Mouse (Mus musculus): ENCODE data around the gene Ccdc171. TPM values are rescaled to one million over a fixed set of nuclear protein-coding genes. Genes with fewer than 3 reads are reported as not detected.

The Ccdc171 gene
- polyA plus RNA-seq, 1 experiment: 6.6 TPM

DNA sequence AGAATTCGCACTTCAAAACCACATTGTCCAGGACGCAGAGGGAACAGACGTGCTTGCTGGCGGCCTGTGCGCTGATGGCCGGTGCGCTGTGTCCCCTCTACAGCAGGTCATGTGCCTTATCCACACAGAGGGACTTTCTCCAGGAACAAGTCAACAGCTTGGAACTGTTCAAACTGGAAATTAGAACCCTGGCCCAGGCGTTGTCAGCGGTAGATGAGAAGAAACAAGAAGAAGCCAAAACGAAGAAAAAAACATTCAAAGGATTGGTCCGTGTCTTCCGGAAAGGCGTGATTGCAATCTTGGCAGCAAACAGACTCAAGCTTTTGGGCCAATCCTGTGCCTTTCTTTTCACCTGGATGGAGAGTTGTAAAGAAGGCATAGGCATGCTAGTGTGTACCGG, 155.7 kb downstream of the Ccdc171 start:
- WGBS: 91% methylated on average over 14 of the region's 14 CpGs
- no peaks in the 10 kb centered on the region for H3K4me1 ChIP-seq (ENCODE audit: control insufficient read depth, insufficient read depth, low read length)
- TF ChIP-seq POLR2A (IDR thresholded peaks at IDR 0.05; ENCODE audit: borderline replicate concordance, control insufficient read depth, low read depth, low read length) (no peak), CTCF (IDR thresholded peaks at IDR 0.05; ENCODE audit: control insufficient read depth, insufficient read depth, low read length) (no peak)
- no peak overlapping the region for H3K27ac ChIP-seq (ENCODE audit: control insufficient read depth, insufficient read depth, low read depth, low read length, poor library complexity)
- H3K4me3 ChIP-seq (replicated peaks; ENCODE audit: control insufficient read depth, low read depth, low read length): no peak overlapping the region

DNA sequence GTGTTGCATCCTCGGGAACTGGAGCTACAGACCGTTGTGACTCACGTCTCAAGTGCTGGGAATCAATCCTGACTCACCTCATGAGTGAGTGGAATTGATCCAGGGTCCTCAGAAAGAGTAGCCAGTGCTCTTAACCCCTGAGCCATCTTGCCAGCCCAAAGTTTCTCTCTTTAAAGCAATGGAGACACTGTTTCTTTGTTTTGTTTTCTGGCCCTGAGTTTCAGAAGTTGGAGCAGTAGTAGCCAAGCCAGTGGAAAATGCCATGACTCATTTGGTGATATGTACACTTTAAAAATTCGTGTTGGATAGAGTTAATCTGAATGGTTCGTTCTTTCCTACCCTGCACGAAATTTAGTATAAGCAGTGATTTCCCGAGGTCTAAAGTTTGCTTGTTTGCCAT, 157.5 kb downstream of the Ccdc171 start:
- 85% methylated on average over 7 of the region's 7 CpGs for WGBS
- H3K4me1 ChIP-seq (ENCODE audit: control insufficient read depth, insufficient read depth, low read length): no peaks in the 10 kb centered on the region
- H3K4me3 ChIP-seq (replicated peaks; ENCODE audit: control insufficient read depth, low read depth, low read length): no peak overlapping the region
- TF ChIP-seq POLR2A (IDR thresholded peaks at IDR 0.05; ENCODE audit: borderline replicate concordance, control insufficient read depth, low read depth, low read length) (no peak), CTCF (IDR thresholded peaks at IDR 0.05; ENCODE audit: control insufficient read depth, insufficient read depth, low read length) (no peak)
- H3K27ac ChIP-seq (ENCODE audit: control insufficient read depth, insufficient read depth, low read depth, low read length, poor library complexity): no peak overlapping the region

DNA sequence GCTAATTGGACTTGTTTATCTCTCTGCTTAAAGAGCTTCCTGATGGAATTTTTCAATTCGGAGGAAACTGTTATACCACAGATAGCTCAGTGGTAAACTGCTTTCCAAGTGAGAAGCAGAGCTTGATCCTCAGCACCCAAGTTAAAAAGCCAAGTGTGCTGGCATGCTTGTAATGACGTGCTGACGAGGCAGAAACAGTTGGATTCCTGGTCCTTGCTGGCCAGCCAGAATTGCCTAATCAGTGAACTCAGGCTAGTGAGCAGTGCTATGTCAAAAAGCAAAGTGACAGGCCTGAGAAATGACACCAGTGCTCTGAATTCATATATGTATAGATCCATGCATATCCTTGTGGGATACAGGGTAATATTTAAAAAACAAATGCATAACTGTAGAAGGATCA, 174.8 kb downstream of the Ccdc171 start:
- Histone ChIP-seq H3K4me1 (ENCODE audit: control insufficient read depth, insufficient read depth, low read length) (no peaks in the 10 kb centered on the region), H3K4me3 (replicated peaks; ENCODE audit: control insufficient read depth, low read depth, low read length) (no peak overlapping the region), H3K27ac (ENCODE audit: control insufficient read depth, insufficient read depth, low read depth, low read length, poor library complexity) (no peak overlapping the region)
- TF ChIP-seq CTCF (IDR thresholded peaks at IDR 0.05; ENCODE audit: control insufficient read depth, insufficient read depth, low read length) (no peak), POLR2A (IDR thresholded peaks at IDR 0.05; ENCODE audit: borderline replicate concordance, control insufficient read depth, low read depth, low read length) (no peak)
- WGBS: 80% methylated on average over 3 of the region's 3 CpGs

DNA sequence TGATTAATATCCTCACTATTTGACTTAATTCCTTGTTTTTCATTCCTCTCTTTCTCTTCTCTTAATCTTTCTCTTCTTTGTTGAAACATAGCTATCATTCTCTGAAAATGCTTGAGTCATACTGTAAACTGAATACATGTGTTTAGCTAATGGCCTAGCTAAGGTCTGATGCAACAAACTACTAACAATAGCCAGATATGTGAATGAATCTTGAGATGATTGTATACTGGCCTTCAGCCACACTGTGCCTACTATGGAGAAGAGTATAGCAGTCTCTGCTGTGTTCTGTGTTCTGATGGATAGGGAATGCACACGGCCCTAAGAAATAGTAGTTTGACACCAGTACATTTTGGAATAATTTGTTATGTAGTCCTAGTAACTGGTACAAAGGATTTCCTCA, 191.7 kb downstream of the Ccdc171 start:
- no peak for TF ChIP-seq POLR2A (IDR thresholded peaks at IDR 0.05; ENCODE audit: borderline replicate concordance, control insufficient read depth, low read depth, low read length)
- no peak for TF ChIP-seq CTCF (IDR thresholded peaks at IDR 0.05; ENCODE audit: control insufficient read depth, insufficient read depth, low read length)
- 83% methylated on average over 1 of the region's 1 CpGs for WGBS
- H3K4me1 ChIP-seq (ENCODE audit: control insufficient read depth, insufficient read depth, low read length): no peaks in the 10 kb centered on the region
- H3K27ac ChIP-seq (ENCODE audit: control insufficient read depth, insufficient read depth, low read depth, low read length, poor library complexity): no peak overlapping the region
- no peak overlapping the region for H3K4me3 ChIP-seq (replicated peaks; ENCODE audit: control insufficient read depth, low read depth, low read length)

DNA sequence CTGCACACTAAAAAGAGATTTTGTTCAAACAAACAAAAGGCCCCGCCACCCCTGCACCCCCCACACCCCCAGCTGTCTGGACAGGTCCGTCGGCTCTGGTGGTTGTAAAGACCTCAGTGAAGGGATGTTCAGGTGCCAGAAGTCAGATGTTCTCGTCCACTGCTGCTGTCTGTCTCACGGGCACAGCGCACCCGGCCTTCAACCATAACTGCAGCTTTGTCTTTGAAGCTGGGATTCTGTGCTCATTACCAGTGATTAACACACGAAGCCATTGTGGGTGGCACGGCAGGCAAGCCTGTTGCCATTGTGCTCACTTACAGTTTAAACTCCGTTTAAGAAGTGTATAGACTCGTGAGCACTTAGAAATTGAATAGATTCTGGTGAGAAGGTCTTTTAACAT, 194.5 kb downstream of the Ccdc171 start:
- no peak overlapping the region for H3K27ac ChIP-seq (ENCODE audit: control insufficient read depth, insufficient read depth, low read depth, low read length, poor library complexity)
- H3K4me1 ChIP-seq (ENCODE audit: control insufficient read depth, insufficient read depth, low read length): no peaks in the 10 kb centered on the region
- H3K4me3 ChIP-seq (replicated peaks; ENCODE audit: control insufficient read depth, low read depth, low read length): no peak overlapping the region
- TF ChIP-seq CTCF (IDR thresholded peaks at IDR 0.05; ENCODE audit: control insufficient read depth, insufficient read depth, low read length) (no peak), POLR2A (IDR thresholded peaks at IDR 0.05; ENCODE audit: borderline replicate concordance, control insufficient read depth, low read depth, low read length) (no peak)
- 84% methylated on average over 11 of the region's 11 CpGs for WGBS

DNA sequence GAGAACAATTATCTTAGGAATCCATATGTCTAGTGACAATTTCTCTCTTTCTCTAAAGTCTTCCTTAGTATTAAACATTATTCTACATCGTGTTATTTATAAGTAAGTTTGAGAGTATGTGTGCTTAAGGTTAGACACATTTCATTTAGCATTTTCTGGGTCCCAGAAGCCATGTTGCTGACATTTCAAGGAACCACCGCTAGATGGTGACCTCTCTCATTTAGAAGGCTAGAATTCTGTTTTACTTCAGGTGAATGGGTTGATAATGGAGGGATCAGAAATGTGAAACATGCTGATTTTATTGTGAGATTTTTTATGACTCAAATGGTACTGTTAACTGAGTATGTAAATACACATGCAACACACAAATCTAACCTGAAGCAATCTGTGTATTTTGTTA, 199.8 kb downstream of the Ccdc171 start:
- Histone ChIP-seq H3K4me1 (ENCODE audit: control insufficient read depth, insufficient read depth, low read length) (no peaks in the 10 kb centered on the region), H3K27ac (ENCODE audit: control insufficient read depth, insufficient read depth, low read depth, low read length, poor library complexity) (no peak overlapping the region), H3K4me3 (replicated peaks; ENCODE audit: control insufficient read depth, low read depth, low read length) (no peak overlapping the region)
- TF ChIP-seq CTCF (IDR thresholded peaks at IDR 0.05; ENCODE audit: control insufficient read depth, insufficient read depth, low read length) (no peak), POLR2A (IDR thresholded peaks at IDR 0.05; ENCODE audit: borderline replicate concordance, control insufficient read depth, low read depth, low read length) (no peak)
- WGBS: 34% methylated on average over 2 of the region's 2 CpGs

DNA sequence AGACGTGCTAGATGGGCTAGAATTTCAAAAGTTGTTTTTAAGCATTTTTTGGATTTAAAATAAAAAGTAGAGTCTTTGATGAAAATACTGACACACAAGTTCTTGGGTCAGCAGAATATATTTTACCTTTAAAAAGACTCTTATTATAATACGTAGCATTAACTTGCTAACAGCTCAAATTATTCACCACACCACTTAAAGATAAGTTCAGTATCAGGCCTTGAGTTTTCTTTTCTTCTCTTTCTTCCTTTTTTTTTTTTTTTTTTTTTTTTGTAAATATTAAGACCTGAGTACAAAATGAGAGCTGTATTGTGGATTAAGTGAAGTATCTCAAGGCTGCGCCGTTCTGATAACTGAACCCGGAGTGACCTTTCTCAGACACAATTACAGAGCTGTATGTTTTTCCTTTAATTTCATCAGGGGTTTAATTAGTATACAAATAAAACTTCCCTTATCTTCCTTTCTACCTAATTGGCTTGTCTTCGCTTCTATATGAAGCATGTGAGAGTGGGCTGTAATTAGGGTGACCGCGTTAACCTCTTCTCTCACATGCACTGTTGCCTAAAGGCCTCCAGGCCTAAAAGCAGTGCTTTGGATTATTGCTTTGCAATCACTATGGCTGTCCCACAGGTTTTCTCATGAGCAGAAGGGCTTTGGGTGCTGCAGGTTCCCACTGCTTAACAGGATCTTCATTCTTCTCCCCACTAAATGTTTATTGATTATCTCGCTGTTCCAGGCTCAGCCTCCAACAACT, 214.0 kb downstream of the Ccdc171 start:
- 85% methylated on average over 9 of the region's 9 CpGs for WGBS
- Histone ChIP-seq H3K4me1 (ENCODE audit: control insufficient read depth, insufficient read depth, low read length) (no peaks in the 10 kb centered on the region), H3K27ac (ENCODE audit: control insufficient read depth, insufficient read depth, low read depth, low read length, poor library complexity) (no peak overlapping the region), H3K4me3 (replicated peaks; ENCODE audit: control insufficient read depth, low read depth, low read length) (no peak overlapping the region)
- TF ChIP-seq CTCF (IDR thresholded peaks at IDR 0.05; ENCODE audit: control insufficient read depth, insufficient read depth, low read length): no peak
- no peak for TF ChIP-seq POLR2A (IDR thresholded peaks at IDR 0.05; ENCODE audit: borderline replicate concordance, control insufficient read depth, low read depth, low read length)

DNA sequence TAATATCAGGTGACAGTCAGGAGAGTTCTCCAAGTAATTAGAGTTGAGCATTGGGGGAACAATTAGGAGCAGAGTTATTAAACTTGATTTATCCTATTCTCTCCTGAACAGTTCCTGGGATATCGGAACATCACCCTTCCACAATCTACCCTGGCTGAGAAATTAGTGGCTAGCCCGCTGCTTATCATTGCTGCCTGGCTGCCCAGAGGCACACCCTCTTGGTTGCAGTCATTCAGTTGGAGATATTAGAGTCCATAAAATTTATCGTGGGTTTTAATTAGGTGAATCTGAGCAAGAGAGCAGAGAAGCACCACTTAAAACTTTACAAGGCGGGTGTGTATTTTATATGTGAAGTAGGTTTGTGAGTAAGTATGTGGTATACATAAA, 214.5 kb downstream of the Ccdc171 start:
- 65% methylated on average over 4 of the region's 4 CpGs for WGBS
- H3K4me3 ChIP-seq (replicated peaks; ENCODE audit: control insufficient read depth, low read depth, low read length): no peak overlapping the region
- no peaks in the 10 kb centered on the region for H3K4me1 ChIP-seq (ENCODE audit: control insufficient read depth, insufficient read depth, low read length)
- TF ChIP-seq POLR2A (IDR thresholded peaks at IDR 0.05; ENCODE audit: borderline replicate concordance, control insufficient read depth, low read depth, low read length) (no peak), CTCF (IDR thresholded peaks at IDR 0.05; ENCODE audit: control insufficient read depth, insufficient read depth, low read length) (no peak)
- no peak overlapping the region for H3K27ac ChIP-seq (ENCODE audit: control insufficient read depth, insufficient read depth, low read depth, low read length, poor library complexity)
